In the genomic region with DNA sequence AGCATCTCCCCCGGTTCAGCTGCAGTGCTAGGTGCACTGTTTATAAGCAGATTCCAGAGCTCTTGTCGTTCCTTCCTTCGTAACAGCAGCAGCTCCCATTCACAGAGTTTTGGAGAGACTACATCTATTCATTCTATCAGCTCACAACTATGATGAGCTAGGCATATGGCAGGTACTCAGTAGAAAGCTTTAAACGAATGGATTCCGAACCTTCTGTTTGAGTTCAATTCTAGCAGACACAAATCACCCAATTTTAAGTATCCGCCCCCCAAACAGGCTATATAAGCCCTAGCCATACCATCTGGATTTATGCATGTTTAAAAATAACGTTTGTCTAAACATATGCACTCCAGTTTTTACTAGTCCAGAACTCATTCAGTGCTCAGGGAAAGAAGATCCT, we compare ENCODE assay signal across 14 mouse cellular contexts.
"Had no signal": no experiment of that assay in that cellular context is flagged by ENCODE, and none has a peak within 500 bp of the region (broad histone marks: within the 10 kb centered on the region; RNA-seq: fewer than 3 reads in every experiment).

No protein-coding gene starts in this region.

- DNase-seq: lung, adult 18-20 months; lung, embryonic 14.5 days; lung, postnatal 10 days; lung, postnatal 4 days; midbrain, embryonic 14.5 days; retina, postnatal 1 day; right cerebral cortex, adult 18-20 months; right cerebral cortex, postnatal 25 days; right cerebral cortex, postnatal 4 days; spleen, adult 18-20 months; thymus, adult 18-20 months; thymus, postnatal 14 days; thymus, postnatal 36 days had no signal

- ATAC-seq: midbrain, embryonic 16.5 days had no signal
